Mouse (Mus musculus) G1E (cell line): Measurements from ENCODE around the gene S1pr4. TPM values are rescaled to one million over a fixed set of nuclear protein-coding genes. Genes with fewer than 3 reads are reported as not detected.
A peak's percentile ranks its signal among the peaks of the same experiment; 100 is the strongest.

ENCODE experiments used
- ATAC-seq: 2 replicates; pipeline ENCODE4 v1.8.0; 2016; ENCODE audit warnings: mild to moderate bottlenecking; ENCODE audit not compliant: insufficient number of reproducible peaks, poor library complexity, low FRiP score, severe bottlenecking; ENCODE audit errors: extremely low read depth
- DNase-seq: peaks from one replicate; pipeline ENCODE4 v3.0.0; 2012; ENCODE audit warnings: low spot score
- H3K27me3 ChIP-seq: 2 replicates; pipeline ENCODE4 v1.6.1; 2012; ENCODE audit warnings: mild to moderate bottlenecking, low read length, inconsistent platforms; ENCODE audit not compliant: insufficient read depth
- H3K36me3 ChIP-seq: replicated peaks from 2 replicates; pipeline ENCODE3; 2012; ENCODE audit warnings: mild to moderate bottlenecking, inconsistent platforms
- H3K4me1 ChIP-seq: 2 replicates; pipeline ENCODE4 v1.6.1; 2012; ENCODE audit warnings: low read depth, low read length, inconsistent platforms, mixed read lengths; ENCODE audit not compliant: insufficient read depth
- H3K4me3 ChIP-seq: 2 replicates; pipeline ENCODE4 v1.5.1; 2012; ENCODE audit warnings: low read depth, mild to moderate bottlenecking, inconsistent platforms, low read length, moderate library complexity, mixed read lengths
- H3K9me3 ChIP-seq: replicated peaks from 2 replicates; pipeline ENCODE4 v1.6.1; 2012; ENCODE audit warnings: inconsistent platforms
- CTCF ChIP-seq: IDR thresholded peaks from 2 replicates; pipeline ENCODE4 v1.5.1; 2012; ENCODE audit warnings: low read depth, low read length, inconsistent platforms, mixed read lengths
- GATA1 ChIP-seq: IDR thresholded peaks from 2 replicates; pipeline ENCODE4 v1.6.1; 2012; ENCODE audit warnings: borderline replicate concordance, low read length, inconsistent platforms, mixed read lengths
- GATA2 ChIP-seq: IDR thresholded peaks from 2 replicates; pipeline ENCODE4 v1.6.1; 2012; ENCODE audit warnings: low read depth, low read length, inconsistent platforms, borderline replicate concordance
- POLR2AphosphoS5 ChIP-seq: IDR thresholded peaks from 2 replicates; pipeline ENCODE4 v1.6.1; 2012; ENCODE audit warnings: low read depth, low read length, inconsistent platforms; ENCODE audit not compliant: insufficient replicate concordance
- TAL1 ChIP-seq: conservative IDR thresholded peaks from 2 replicates; pipeline ENCODE4 v1.6.1; 2012; ENCODE audit warnings: low read depth, low read length, inconsistent platforms, mixed read lengths
- polyA plus RNA-seq: library from polyadenylated mRNA; stranded (reverse); fragments of >175 nt; gene quantifications from 2 replicates; pipeline ENCODE4 v1.2.3, GENCODE M21; 2012
- total RNA-seq, 2 experiments: library from RNA; stranded (forward) in 1 of 2; stranded (reverse) in 1 of 2; fragments of 200-1000 nt in 1 of 2; fragments of >200 nt in 1 of 2; fragmentation: Nextera tagmentation in 1 of 2; gene quantifications; 2 replicates each; pipeline ENCODE4 v1.2.3; 2014 to 2017

The S1pr4 gene
- total and polyA plus RNA-seq, 3 experiments, result 1.00 to 1.6 TPM; not detected in 1

DNA sequence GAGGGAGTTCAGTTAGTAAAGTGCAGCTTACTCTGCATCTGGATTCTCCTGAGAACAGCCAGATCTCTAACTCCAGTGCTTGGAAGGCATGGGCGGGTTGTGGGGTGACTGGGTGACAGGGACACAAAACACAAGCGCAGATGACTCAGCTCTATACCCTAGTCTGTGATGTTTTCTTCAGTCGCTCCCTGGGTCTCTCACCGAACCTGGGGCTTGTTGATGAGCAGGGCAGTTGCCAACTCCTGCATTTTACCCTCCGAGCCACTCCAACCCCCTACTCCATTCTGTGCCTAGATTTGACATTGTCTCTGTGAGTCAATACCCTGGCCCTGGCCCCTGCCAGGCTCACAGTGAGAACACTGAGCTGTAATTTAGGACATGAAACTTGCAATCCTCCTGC is 1.9 kb upstream of the S1pr4 start:
- Histone ChIP-seq H3K4me3 (no peak overlapping the region), H3K9me3 (0 out of 2 replicates have a peak, but pooled peaks cover 5% of the 10 kb centered on the region), H3K27me3 (no peaks in the 10 kb centered on the region), H3K4me1 (peaks cover 53% of the 10 kb centered on the region), H3K36me3 (peaks cover 75% of the 10 kb centered on the region)
- no peak for DNase-seq
- no peak for ATAC-seq
- TF ChIP-seq TAL1 (no peak), CTCF (no peak), GATA1 (no peak), POLR2AphosphoS5 (no peak), GATA2 (no peak)

GRCm38 (mm10) chr10:81499250-81499901 is 556 bp downstream of the S1pr4 start:
- H3K9me3 ChIP-seq, result no peaks in the 10 kb centered on the region
- DNase-seq (no peak), ATAC-seq (no peak)
- H3K4me3 ChIP-seq, result peak overlapping the region; percentile 97; the same call in 1 of the 2 replicates
- H3K36me3 ChIP-seq, result peaks cover 62% of the 10 kb centered on the region
- H3K4me1 ChIP-seq, result peaks cover 73% of the 10 kb centered on the region
- H3K27me3 ChIP-seq, result no peaks in the 10 kb centered on the region
- TF ChIP-seq POLR2AphosphoS5 (no peak), CTCF (no peak), GATA2 (no peak), GATA1 (no peak), TAL1 (no peak)

DNA sequence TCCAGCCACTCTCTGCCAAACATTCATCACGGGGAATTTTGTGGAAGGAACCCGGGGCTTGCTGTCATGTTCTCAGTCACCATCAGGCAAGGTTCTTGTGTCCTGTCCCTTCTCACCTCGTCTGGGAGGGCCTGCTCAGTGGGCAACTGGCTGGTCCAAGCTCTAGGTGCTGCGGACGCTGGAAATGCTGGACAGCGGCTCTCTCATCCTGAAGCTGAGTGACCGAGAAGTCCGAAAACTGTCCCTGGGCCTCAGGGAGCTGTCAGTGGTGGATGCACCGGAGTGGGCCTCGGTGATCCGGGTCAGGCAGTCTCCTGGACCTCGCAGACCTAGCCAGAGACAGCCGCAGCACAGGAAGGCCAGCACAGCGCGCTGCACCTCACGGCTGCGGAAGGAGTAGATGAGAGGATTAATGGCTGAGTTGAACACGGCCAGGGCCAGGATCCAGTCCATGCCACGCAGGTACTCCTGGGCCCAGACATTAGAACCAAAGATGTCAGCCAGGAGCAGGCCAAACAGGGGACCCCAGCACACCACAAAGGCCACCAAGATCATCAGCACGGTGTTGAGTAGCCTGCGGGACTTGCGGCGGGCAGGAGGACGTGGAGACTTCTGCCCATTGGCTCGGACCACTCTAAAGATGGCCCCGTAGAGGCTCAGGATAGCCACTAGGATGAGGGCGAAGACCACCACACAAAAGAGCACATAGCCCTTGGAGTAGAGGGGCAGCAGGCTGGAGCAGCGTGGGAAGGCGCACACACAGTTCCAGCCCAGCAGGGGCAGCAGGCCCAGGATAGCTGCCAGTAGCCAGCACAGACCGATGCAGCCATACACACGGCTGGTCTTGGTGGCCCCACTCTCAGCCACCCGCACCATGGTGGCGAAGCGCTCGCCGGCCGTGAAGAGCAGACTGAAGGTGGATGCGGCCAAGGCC is 1.3 kb downstream of the S1pr4 start:
- Histone ChIP-seq H3K9me3 (no peaks in the 10 kb centered on the region), H3K4me1 (peaks cover 81% of the 10 kb centered on the region), H3K36me3 (peaks cover 62% of the 10 kb centered on the region), H3K27me3 (no peaks in the 10 kb centered on the region), H3K4me3 (peak overlapping the region; percentile 97; the same call in 1 of the 2 replicates)
- DNase-seq (no peak), ATAC-seq (no peak)
- TF ChIP-seq GATA1 (no peak), CTCF (peak; percentile 14; the same call in 1 of the 2 replicates)

GRCm38 (mm10) chr10:81497401-81498270 is 2.3 kb downstream of the S1pr4 start:
- DNase-seq (peak; percentile 70), ATAC-seq (peak; percentile 57)
- Histone ChIP-seq H3K4me3 (peak overlapping the region; percentile 97; the same call in 1 of the 2 replicates), H3K36me3 (peaks cover 62% of the 10 kb centered on the region), H3K4me1 (peaks cover 83% of the 10 kb centered on the region), H3K9me3 (no peaks in the 10 kb centered on the region), H3K27me3 (no peaks in the 10 kb centered on the region)
- TF ChIP-seq POLR2AphosphoS5 (no peak), GATA2 (no peak), CTCF (no peak), TAL1 (no peak), GATA1 (no peak)

GRCm38 (mm10) chr10:81496969-81497368 is 3.0 kb downstream of the S1pr4 start:
- Histone ChIP-seq H3K9me3 (no peaks in the 10 kb centered on the region), H3K4me1 (peaks cover 83% of the 10 kb centered on the region), H3K4me3 (peak overlapping the region; percentile 97; the same call in 1 of the 2 replicates), H3K36me3 (peaks cover 62% of the 10 kb centered on the region), H3K27me3 (no peaks in the 10 kb centered on the region)
- ATAC-seq (no peak), DNase-seq (no peak)
- no peak for TF ChIP-seq POLR2AphosphoS5
